Mouse (Mus musculus): Measurements from ENCODE around the gene Cd40.

The Cd40 gene

GRCm38 (mm10) chr2:165054888-165055852 is at the start of gene Cd40:
Gene Cd40, plus strand, starts transcription at chr2:165055627.
- peak; percentile 85 to 91 for DNase-seq

- no peak for DNase-seq
Observed at GRCm38 (mm10) chr2:165006813-165007212, 48.6 kb upstream of the Cd40 start.

- no peak for DNase-seq
Observed at GRCm38 (mm10) chr2:165007986-165008385, 47.4 kb upstream of the Cd40 start.

GRCm38 (mm10) chr2:165009161-165009560 is 46.3 kb upstream of the Cd40 start:
- DNase-seq = no peak

GRCm38 (mm10) chr2:165009581-165009980 is 45.8 kb upstream of the Cd40 start:
- DNase-seq = no peak

- DNase-seq = no peak
Observed at GRCm38 (mm10) chr2:165010351-165010750, 45.1 kb upstream of the Cd40 start.

- no peak for DNase-seq
Observed at GRCm38 (mm10) chr2:165014935-165015334, 40.5 kb upstream of the Cd40 start.

- no peak for DNase-seq
Observed at GRCm38 (mm10) chr2:165020490-165020889, 34.9 kb upstream of the Cd40 start.

- DNase-seq = no peak
Observed at GRCm38 (mm10) chr2:165027163-165027562, 28.3 kb upstream of the Cd40 start.

- no peak for DNase-seq
Observed at GRCm38 (mm10) chr2:165032533-165032932, 22.9 kb upstream of the Cd40 start.

GRCm38 (mm10) chr2:165033306-165033705 is 22.1 kb upstream of the Cd40 start:
- no peak for DNase-seq

GRCm38 (mm10) chr2:165034131-165035057 is 21.0 kb upstream of the Cd40 start, which contains the start of gene Ncoa5:
Gene Ncoa5, minus strand, starts transcription at chr2:165034867.
- DNase-seq = peak; percentile 99

GRCm38 (mm10) chr2:165035058-165035431 is 20.4 kb upstream of the Cd40 start:
- DNase-seq = no peak

- no peak for DNase-seq
Observed at GRCm38 (mm10) chr2:165037415-165037814, 18.0 kb upstream of the Cd40 start.

- DNase-seq = no peak
Observed at GRCm38 (mm10) chr2:165042126-165042525, 13.3 kb upstream of the Cd40 start.

GRCm38 (mm10) chr2:165043090-165043636 is 12.3 kb upstream of the Cd40 start:
- no peak for DNase-seq

- no peak for DNase-seq
Observed at GRCm38 (mm10) chr2:165043729-165044128, 11.7 kb upstream of the Cd40 start.

- no peak for DNase-seq
Observed at GRCm38 (mm10) chr2:165049044-165049443, 6.4 kb upstream of the Cd40 start.

GRCm38 (mm10) chr2:165050826-165051548 is 4.4 kb upstream of the Cd40 start:
- no peak for DNase-seq

GRCm38 (mm10) chr2:165051566-165051965 is 3.9 kb upstream of the Cd40 start:
- no peak for DNase-seq

GRCm38 (mm10) chr2:165055905-165056304 is 478 bp downstream of the Cd40 start:
- peak; percentile 66 to 73 for DNase-seq

GRCm38 (mm10) chr2:165056377-165057085 is 1.1 kb downstream of the Cd40 start:
- no peak for DNase-seq

Data from lung, postnatal 4 days (tissue).